1 mouse cellular context compared by ENCODE assay signal in the genomic region with DNA sequence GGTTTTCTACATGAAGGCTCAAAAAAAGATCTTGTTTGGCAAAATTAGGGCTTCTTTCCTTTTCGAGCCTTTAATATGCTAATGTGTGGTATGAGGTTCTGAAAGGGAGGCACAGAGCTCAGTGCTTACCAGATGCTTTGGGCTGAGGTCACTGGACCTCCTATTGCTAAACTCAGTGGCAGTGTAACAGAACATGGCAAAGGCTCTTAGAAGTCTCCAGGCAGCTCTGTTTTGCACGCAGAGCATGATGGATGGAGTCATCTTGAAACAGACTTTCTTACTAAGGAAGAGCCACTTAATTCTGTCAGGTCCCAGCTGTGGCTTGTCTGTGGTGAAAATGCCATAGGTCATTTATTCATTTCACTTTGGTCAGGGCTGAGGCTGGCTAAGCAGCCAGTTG.
TF ChIP-seq lines count a peak whose summit lies in the region.

No protein-coding gene starts in this region.

TF ChIP-seq in CH12.LX, 34 proteins besides CTCF, POLR2A, EP300 and RAD21 (continued from another document):
- TF ChIP-seq KAT2A (IDR thresholded peaks at IDR 0.05; ENCODE audit: insufficient replicate concordance, low read length): no peak
- no peak for TF ChIP-seq CHD1 (IDR thresholded peaks at IDR 0.05; ENCODE audit: low read depth, low read length)
- no peak for TF ChIP-seq POLR2AphosphoS2 (IDR thresholded peaks at IDR 0.05; ENCODE audit: low read depth, low read length)
- TF ChIP-seq MAZ (IDR thresholded peaks at IDR 0.05; ENCODE audit: low read depth, low read length): no peak
- peak; percentile 79 for TF ChIP-seq ETS1 (conservative IDR thresholded peaks at IDR 0.05; ENCODE audit: low read depth, low read length)
- no peak for TF ChIP-seq ZNF384 (IDR thresholded peaks at IDR 0.05; ENCODE audit: low read depth, low read length)
- peak; percentile 58 for TF ChIP-seq RCOR1 (conservative IDR thresholded peaks at IDR 0.05; ENCODE audit: low read depth, low read length)
- no peak for TF ChIP-seq NELFE (IDR thresholded peaks at IDR 0.05; ENCODE audit: low read depth, low read length)
- TF ChIP-seq BHLHE40 (IDR thresholded peaks at IDR 0.05; ENCODE audit: low read depth, low read length): peak; percentile 62
- no peak for TF ChIP-seq ZC3H11A (IDR thresholded peaks at IDR 0.05; ENCODE audit: low read depth, low read length)
- no peak for TF ChIP-seq MAFK (IDR thresholded peaks at IDR 0.05; ENCODE audit: insufficient replicate concordance, low read length)
- no peak for TF ChIP-seq CHD2 (IDR thresholded peaks at IDR 0.05; ENCODE audit: low read length)
- TF ChIP-seq JUN (IDR thresholded peaks at IDR 0.05; ENCODE audit: insufficient read depth, low read depth, low read length): no peak; the same call in 1 of the 2 replicates
- TF ChIP-seq MEF2A (IDR thresholded peaks at IDR 0.05; ENCODE audit: borderline replicate concordance, low read depth, low read length): peak; percentile 44; the same call in 1 of the 2 replicates
- peak; percentile 87 for TF ChIP-seq IRF4 (IDR thresholded peaks at IDR 0.05; ENCODE audit: low read depth, low read length)
- TF ChIP-seq PAX5 (IDR thresholded peaks at IDR 0.05; ENCODE audit: low read length): no peak
- no peak for TF ChIP-seq ELF1 (IDR thresholded peaks at IDR 0.05; ENCODE audit: low read depth, low read length)
- TF ChIP-seq TCF12 (IDR thresholded peaks at IDR 0.05; ENCODE audit: low read depth, low read length): no peak; the same call in 1 of the 2 replicates
- no peak for TF ChIP-seq USF2 (conservative IDR thresholded peaks at IDR 0.05; ENCODE audit: low read depth, low read length)
- peak; percentile 20; the same call in 1 of the 2 replicates for TF ChIP-seq SIN3A (IDR thresholded peaks at IDR 0.05; ENCODE audit: low read length)
- TF ChIP-seq UBTF (IDR thresholded peaks at IDR 0.05; ENCODE audit: low read depth, low read length): no peak
- TF ChIP-seq JUND (conservative IDR thresholded peaks at IDR 0.05; ENCODE audit: low read depth, low read length): peak; percentile 77
- no peak for TF ChIP-seq ZMIZ1 (IDR thresholded peaks at IDR 0.05; ENCODE audit: low read depth, low read length)
- no peak; the same call in 1 of the 2 replicates for TF ChIP-seq HCFC1 (IDR thresholded peaks at IDR 0.05; ENCODE audit: low read depth, low read length)
- no peak for TF ChIP-seq MYC (IDR thresholded peaks at IDR 0.05; ENCODE audit: low read depth, low read length)
- TF ChIP-seq MAX (IDR thresholded peaks at IDR 0.05; ENCODE audit: low read length): no peak
TF ChIP-seq in CH12.LX: peak in this region for 7.
